Mouse (Mus musculus): ENCODE measurements around the gene Commd6.

- TF ChIP-seq GATA1 (IDR thresholded peaks at IDR 0.05; ENCODE audit: borderline replicate concordance, low read length) = no peak
- TF ChIP-seq FLI1 (IDR thresholded peaks at IDR 0.05; ENCODE audit: low read length) = no peak
Observed at GRCm38 (mm10) chr14:101688406-101688805, 47.9 kb upstream of the Commd6 start.
